Mouse (Mus musculus) lung, postnatal 0 days (tissue): ENCODE data around the gene Dixdc1.

Experiments
- CTCF ChIP-seq: IDR thresholded peaks from 2 replicates; pipeline ENCODE4 v1.5.1; 2016; ENCODE audit warnings: antibody characterized with exemption, mild to moderate bottlenecking
- EP300 ChIP-seq: IDR thresholded peaks from 2 replicates; pipeline ENCODE4 v1.6.1; 2016; ENCODE audit warnings: antibody characterized with exemption, mild to moderate bottlenecking, control low read depth

- no peak for TF ChIP-seq CTCF
- TF ChIP-seq EP300, result no peak
These were observed 88.8 kb downstream of the Dixdc1 start for GRCm38 (mm10) chr9:50650503-50650902.
